Mouse (Mus musculus) ES-Bruce4 (cell line): Measurements from ENCODE around the gene Polr2h.

Experiments
- CTCF ChIP-seq: IDR thresholded peaks from one replicate; pipeline ENCODE4 v1.8.1; 2011; ENCODE audit warnings: low read depth, low read length
- EP300 ChIP-seq: IDR thresholded peaks from 2 replicates; pipeline ENCODE4 v1.6.1; 2011; ENCODE audit warnings: low read depth, low read length; ENCODE audit not compliant: insufficient read depth
- POLR2A ChIP-seq: IDR thresholded peaks from one replicate; pipeline ENCODE4 v1.8.1; 2011; ENCODE audit warnings: low read length; ENCODE audit not compliant: insufficient read depth

DNA sequence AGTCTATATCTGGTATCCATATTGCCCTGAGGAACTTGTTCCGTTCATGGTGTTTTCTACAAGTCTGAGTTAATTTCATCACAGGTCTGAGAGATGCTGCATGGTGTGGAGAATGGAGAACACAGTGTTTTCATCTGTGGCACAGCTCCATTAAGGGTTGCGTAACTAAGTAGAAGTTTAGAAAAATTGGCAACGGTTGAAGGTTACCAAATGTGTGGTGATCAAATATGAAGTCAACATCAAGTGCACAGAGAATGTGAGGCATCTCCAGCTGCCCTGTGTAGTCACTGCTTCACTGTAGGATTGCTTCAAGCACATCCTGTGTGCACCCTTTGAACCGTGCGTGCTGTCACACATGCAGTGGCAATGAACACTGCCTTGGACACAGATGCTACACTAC lies 38.6 kb downstream of the Polr2h start:
- TF ChIP-seq POLR2A (no peak), EP300 (no peak), CTCF (no peak)
